Mouse (Mus musculus) liver, adult 2 months (tissue): ENCODE data around the gene Dtx1.

Source experiments
- CTCF ChIP-seq: fragments of 200-500 bp; IDR thresholded peaks from 2 replicates; pipeline ENCODE4 v1.5.1; 2011; ENCODE audit warnings: low read depth, low read length, control low read depth
- POLR2A ChIP-seq: fragments of 200-500 bp; IDR thresholded peaks from 2 replicates; pipeline ENCODE4 v1.6.1; 2011; ENCODE audit warnings: low read length, control low read depth; ENCODE audit not compliant: insufficient read depth; ENCODE audit errors: extremely low read depth

DNA sequence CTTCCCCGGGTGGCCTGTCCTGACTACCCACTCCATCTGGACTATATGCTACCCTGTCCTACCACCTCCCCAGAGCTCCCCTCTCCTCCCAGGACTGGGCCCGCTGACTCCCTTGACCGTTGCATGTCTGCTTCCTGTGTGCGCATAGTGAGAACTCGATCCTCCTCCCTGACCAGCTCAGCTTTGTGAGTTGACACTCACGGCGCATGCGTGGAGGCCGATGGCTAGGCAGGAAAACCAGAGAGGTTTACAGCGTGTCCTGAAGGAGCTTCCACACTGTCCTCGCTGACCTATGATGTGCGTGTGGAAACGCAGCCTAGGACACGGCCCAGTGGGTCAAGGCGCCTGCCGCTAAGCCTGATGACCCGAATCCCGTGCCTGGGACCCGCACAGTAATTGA, 19.7 kb downstream of the Dtx1 start:
- TF ChIP-seq POLR2A (no peak), CTCF (no peak)
